ENCODE assay signal across 9 mouse cellular contexts in genomic region chr5:63906149-63907093, GRCm38 (mm10).
A peak's percentile ranks its signal among the peaks of the same experiment; 100 is the strongest.
DNase-seq lines count a peak whose midpoint lies in the region; ATAC-seq and TF ChIP-seq lines count a peak whose summit lies in the region.
"Had no signal": no experiment of that assay in that cellular context is flagged by ENCODE, and none has a peak within 500 bp of the region (broad histone marks: within the 10 kb centered on the region; RNA-seq: fewer than 3 reads in every experiment).

No protein-coding gene starts in this region.

- peaks cover 17% of the 10 kb centered on the region; the same call in 1 of the 2 replicates for H3K27me3 ChIP-seq in heart, postnatal 0 days (ENCODE audit: control insufficient read depth, insufficient read depth, low read length)
- no peaks in the 10 kb centered on the region for H3K27me3 ChIP-seq in liver, embryonic 15.5 days
- H3K27me3 ChIP-seq in neural tube, embryonic 12.5 days (replicated peaks) = no peaks in the 10 kb centered on the region
- H3K27me3 ChIP-seq in stomach, postnatal 0 days (ENCODE audit: control insufficient read depth, insufficient read depth, low read length) = no peaks in the 10 kb centered on the region
- H3K27me3 ChIP-seq: embryonic facial prominence, embryonic 15.5 days had no signal

- H3K4me3 ChIP-seq in heart, postnatal 0 days (ENCODE audit: low read depth, low read length) = no peak overlapping the region
- H3K4me3 ChIP-seq in liver, embryonic 15.5 days (replicated peaks) = no peak overlapping the region
- no peak overlapping the region for H3K4me3 ChIP-seq in neural tube, embryonic 12.5 days
- no peak overlapping the region for H3K4me3 ChIP-seq in stomach, postnatal 0 days (ENCODE audit: low read depth, low read length)
- H3K4me3 ChIP-seq: embryonic facial prominence, embryonic 15.5 days had no signal

- H3K36me3 ChIP-seq in heart, postnatal 0 days (replicated peaks; ENCODE audit: control insufficient read depth, insufficient read depth, low read length) = 0 out of 2 replicates have a peak, but pooled peaks cover 4% of the 10 kb centered on the region
- H3K36me3 ChIP-seq in liver, embryonic 15.5 days (replicated peaks) = no peaks in the 10 kb centered on the region
- H3K36me3 ChIP-seq in neural tube, embryonic 12.5 days = no peaks in the 10 kb centered on the region
- H3K36me3 ChIP-seq in stomach, postnatal 0 days (ENCODE audit: control insufficient read depth, insufficient read depth, low read length) = no peaks in the 10 kb centered on the region
- H3K36me3 ChIP-seq: embryonic facial prominence, embryonic 15.5 days had no signal

- no peak overlapping the region for H3K27ac ChIP-seq in heart, postnatal 0 days (ENCODE audit: low read depth)
- H3K27ac ChIP-seq in liver, embryonic 15.5 days (replicated peaks) = no peak overlapping the region
- no peak overlapping the region for H3K27ac ChIP-seq in neural tube, embryonic 12.5 days
- no peak overlapping the region for H3K27ac ChIP-seq in stomach, postnatal 0 days (replicated peaks)
- H3K27ac ChIP-seq: embryonic facial prominence, embryonic 15.5 days had no signal

- H3K4me1 ChIP-seq in heart, postnatal 0 days (ENCODE audit: control insufficient read depth, insufficient read depth) = no peaks in the 10 kb centered on the region
- H3K4me1 ChIP-seq in liver, embryonic 15.5 days (replicated peaks) = no peaks in the 10 kb centered on the region
- no peaks in the 10 kb centered on the region for H3K4me1 ChIP-seq in neural tube, embryonic 12.5 days
- H3K4me1 ChIP-seq in stomach, postnatal 0 days (replicated peaks; ENCODE audit: control insufficient read depth, insufficient read depth) = peaks cover 2% of the 10 kb centered on the region; the same call in 1 of the 2 replicates
- H3K4me1 ChIP-seq: embryonic facial prominence, embryonic 15.5 days had no signal

- 37% methylated on average over 13 of the region's 13 CpGs for WGBS in heart, postnatal 0 days
- 37% methylated on average over 13 of the region's 13 CpGs for WGBS in liver, embryonic 15.5 days (ENCODE audit: insufficient replicate concordance)
- 46% methylated on average over 13 of the region's 13 CpGs for WGBS in neural tube, embryonic 12.5 days
- WGBS in stomach, postnatal 0 days = 36% methylated on average over 13 of the region's 13 CpGs

- peak; percentile 75 for DNase-seq in CD4-positive helper T cell, adult 2 months (ENCODE audit: low read depth, low spot score)
- DNase-seq in brain, embryonic 14.5 days (ENCODE audit: low read depth) = peak; percentile 89
- peak; percentile 44 for DNase-seq in fibroblast of lung, adult 2 months (ENCODE audit: low read depth)
- peak; percentile 71 for DNase-seq in heart, postnatal 0 days (ENCODE audit: low spot score)
- peak; percentile 78 to 87 for DNase-seq in kidney, postnatal 36 days
- DNase-seq in stomach, postnatal 0 days (ENCODE audit: low spot score) = peak; percentile 85

- peak; percentile 62; the same call in 1 of the 2 replicates for ATAC-seq in heart, postnatal 0 days (ENCODE audit: insufficient read depth, low read depth)
- peak; percentile 51 for ATAC-seq in liver, embryonic 15.5 days (ENCODE audit: insufficient read depth)
- ATAC-seq in neural tube, embryonic 12.5 days (ENCODE audit: low FRiP score, low read depth) = peak; percentile 65
- peak; percentile 10; the same call in 1 of the 2 replicates for ATAC-seq in stomach, postnatal 0 days (ENCODE audit: low FRiP score, low TSS enrichment)

- TF ChIP-seq POLR2A in brain, embryonic 14.5 days (IDR thresholded peaks at IDR 0.05; ENCODE audit: borderline replicate concordance, extremely low read depth, insufficient read depth, insufficient read length, poor library complexity, severe bottlenecking) = no peak

- peak; percentile 96 for TF ChIP-seq CTCF in brain, embryonic 14.5 days (IDR thresholded peaks at IDR 0.05; ENCODE audit: borderline replicate concordance, extremely low read depth, insufficient read depth, insufficient read length)
- peak; percentile 97 for TF ChIP-seq CTCF in heart, postnatal 0 days (IDR thresholded peaks at IDR 0.05; ENCODE audit: low read depth)
- peak; percentile 99 for TF ChIP-seq CTCF in stomach, postnatal 0 days (IDR thresholded peaks at IDR 0.05; ENCODE audit: low read depth)

- no peak overlapping the region for H3K4me2 ChIP-seq in heart, postnatal 0 days (ENCODE audit: low read depth, low read length)
- no peak overlapping the region for H3K4me2 ChIP-seq in liver, embryonic 15.5 days
- H3K4me2 ChIP-seq in neural tube, embryonic 12.5 days (replicated peaks) = no peak overlapping the region
- no peak overlapping the region for H3K4me2 ChIP-seq in stomach, postnatal 0 days (replicated peaks; ENCODE audit: low read depth)
- H3K4me2 ChIP-seq: embryonic facial prominence, embryonic 15.5 days had no signal

- no peak overlapping the region for H3K9ac ChIP-seq in heart, postnatal 0 days (replicated peaks; ENCODE audit: low read depth, low read length)
- no peak overlapping the region for H3K9ac ChIP-seq in liver, embryonic 15.5 days
- no peak overlapping the region for H3K9ac ChIP-seq in neural tube, embryonic 12.5 days
- no peak overlapping the region for H3K9ac ChIP-seq in stomach, postnatal 0 days (ENCODE audit: low read length)
- H3K9ac ChIP-seq: embryonic facial prominence, embryonic 15.5 days had no signal

- no peaks in the 10 kb centered on the region for H3K9me3 ChIP-seq in heart, postnatal 0 days (replicated peaks; ENCODE audit: control insufficient read depth, low read length)
- no peaks in the 10 kb centered on the region for H3K9me3 ChIP-seq in liver, embryonic 15.5 days (replicated peaks)
- H3K9me3 ChIP-seq in neural tube, embryonic 12.5 days = no peaks in the 10 kb centered on the region
- H3K9me3 ChIP-seq in stomach, postnatal 0 days (ENCODE audit: control insufficient read depth, low read length) = no peaks in the 10 kb centered on the region
- H3K9me3 ChIP-seq: embryonic facial prominence, embryonic 15.5 days had no signal

- TF ChIP-seq EP300 in heart, postnatal 0 days (IDR thresholded peaks at IDR 0.05; ENCODE audit: low read depth) = no peak
- no peak for TF ChIP-seq EP300 in stomach, postnatal 0 days (optimal IDR thresholded peaks at IDR 0.05)

Comparison
In these comparisons a context has a peak if more than half of its experiments do, and no peak if none do; other contexts are left out.
1. ATAC-seq: peak in every context shown above with its lines; median percentile 65 in neural tube, embryonic 12.5 days; 62 in heart, postnatal 0 days; 51 in liver, embryonic 15.5 days; 10 in stomach, postnatal 0 days.